Mouse (Mus musculus) spleen, embryonic (tissue): ENCODE results near the gene Gabrg3.

ENCODE experiments used
- CTCF ChIA-PET: fragments of 350-600 bp; sonication (Branson Sonifier 250); formaldehyde crosslinking; loops from one replicate; lab custom pipeline; 2022; lab: Charles Lee

Gabrg3 gene

GRCm38 (mm10) chr7:57071435-57072160 lies 315.4 kb downstream of the Gabrg3 start:
- CTCF ChIA-PET, result no interaction called here

GRCm38 (mm10) chr7:57065398-57065797 lies 321.6 kb downstream of the Gabrg3 start:
- CTCF ChIA-PET, result no interaction called here

GRCm38 (mm10) chr7:57050906-57051635 lies 335.9 kb downstream of the Gabrg3 start:
- CTCF ChIA-PET, result no interaction called here

- CTCF ChIA-PET, result no interaction called here
Measured at GRCm38 (mm10) chr7:57037861-57038421, 349.0 kb downstream of the Gabrg3 start.

- CTCF ChIA-PET, result no interaction called here
Measured at GRCm38 (mm10) chr7:57000585-57001261, 386.3 kb downstream of the Gabrg3 start.

- CTCF ChIA-PET, result interaction anchor here (0.6 kb wide), 1 partner anchor 57 kb away, joined by 3 read pairs; no protein-coding TSS in a partner anchor
Measured at GRCm38 (mm10) chr7:56997713-56998624, 389.0 kb downstream of the Gabrg3 start.

GRCm38 (mm10) chr7:56946398-56946797 lies 440.6 kb downstream of the Gabrg3 start:
- CTCF ChIA-PET, result no interaction called here

GRCm38 (mm10) chr7:56941606-56942005 lies 445.4 kb downstream of the Gabrg3 start:
- CTCF ChIA-PET, result no interaction called here

GRCm38 (mm10) chr7:56938020-56938419 lies 449.0 kb downstream of the Gabrg3 start:
- CTCF ChIA-PET, result interaction anchor here (0.7 kb wide), 1 partner anchor 268 kb away, joined by 4 read pairs; no protein-coding TSS in a partner anchor

GRCm38 (mm10) chr7:56919499-56919898 lies 467.5 kb downstream of the Gabrg3 start:
- CTCF ChIA-PET, result no interaction called here

GRCm38 (mm10) chr7:56914862-56915261 lies 472.1 kb downstream of the Gabrg3 start:
- CTCF ChIA-PET, result no interaction called here

- CTCF ChIA-PET, result no interaction called here
Measured at GRCm38 (mm10) chr7:56899762-56900161, 487.2 kb downstream of the Gabrg3 start.

- CTCF ChIA-PET, result no interaction called here
Measured at GRCm38 (mm10) chr7:56867314-56868075, 519.5 kb downstream of the Gabrg3 start.

GRCm38 (mm10) chr7:56843565-56843964 lies 543.4 kb downstream of the Gabrg3 start:
- CTCF ChIA-PET, result no interaction called here

GRCm38 (mm10) chr7:56825446-56825845 lies 561.5 kb downstream of the Gabrg3 start:
- CTCF ChIA-PET, result no interaction called here

- CTCF ChIA-PET, result no interaction called here
Measured at GRCm38 (mm10) chr7:56801841-56802240, 585.1 kb downstream of the Gabrg3 start.

GRCm38 (mm10) chr7:56779122-56779521 lies 607.9 kb downstream of the Gabrg3 start:
- CTCF ChIA-PET, result no interaction called here

GRCm38 (mm10) chr7:56768216-56768615 lies 618.8 kb downstream of the Gabrg3 start:
- CTCF ChIA-PET, result no interaction called here

GRCm38 (mm10) chr7:56767796-56768195 lies 619.2 kb downstream of the Gabrg3 start:
- CTCF ChIA-PET, result no interaction called here
